Mouse (Mus musculus) lung, adult 2 months (tissue): ENCODE measurements around the gene Gtf2h1.

Experiments
- CTCF ChIP-seq: fragments of 200-500 bp; IDR thresholded peaks from 2 replicates; pipeline ENCODE4 v1.5.1; 2011; ENCODE audit warnings: mild to moderate bottlenecking, low read length, control low read depth; ENCODE audit not compliant: insufficient read depth
- POLR2A ChIP-seq: fragments of 200-500 bp; IDR thresholded peaks from 2 replicates; pipeline ENCODE4 v1.6.1; 2011; ENCODE audit warnings: low read depth, mild to moderate bottlenecking, control low read depth, low read length, borderline replicate concordance; ENCODE audit errors: extremely low read depth

GRCm38 (mm10) chr7:46860996-46861395, 65.1 kb downstream of the Gtf2h1 start, which contains the start of gene Ldhc:
- TF ChIP-seq POLR2A, result no peak
- no peak for TF ChIP-seq CTCF
